Mouse (Mus musculus) neural tube, embryonic 15.5 days (tissue): ENCODE data around the gene Krtap6-5. TPM values are rescaled to one million over a fixed set of nuclear protein-coding genes. Genes with fewer than 3 reads are reported as not detected.
"Not testable (repeated sequence)": the region's sequence is repeated elsewhere in the genome, so short reads cannot be mapped to it uniquely, and the experiment has no call there.

Experiments used
- ATAC-seq: fragments of 200-750 bp; cut with Nextera tagmentation; 2 replicates; pipeline ENCODE4 v1.8.0; 2017; ENCODE audit warnings: mild to moderate bottlenecking, moderate TSS enrichment, moderate library complexity; ENCODE audit not compliant: low FRiP score
- H3K27ac ChIP-seq: fragments of 300-500 bp; sonication (generic); replicated peaks from 2 replicates; pipeline ENCODE4 v1.5.1; 2015; ENCODE audit warnings: mild to moderate bottlenecking, inconsistent platforms
- H3K27me3 ChIP-seq: fragments of 300-500 bp; sonication (generic); replicated peaks from 2 replicates; pipeline ENCODE4 v1.6.1; 2015; ENCODE audit warnings: inconsistent platforms
- H3K36me3 ChIP-seq: fragments of 300-500 bp; sonication (generic); 2 replicates; pipeline ENCODE4 v1.6.1; 2015; ENCODE audit warnings: inconsistent platforms
- H3K4me1 ChIP-seq: fragments of 300-500 bp; sonication (generic); 2 replicates; pipeline ENCODE4 v1.6.1; 2015; ENCODE audit warnings: inconsistent platforms
- H3K4me2 ChIP-seq: fragments of 300-500 bp; sonication (generic); 2 replicates; pipeline ENCODE4 v1.6.1; 2015; ENCODE audit warnings: inconsistent platforms, mild to moderate bottlenecking, moderate library complexity
- H3K4me3 ChIP-seq: fragments of 300-500 bp; sonication (generic); replicated peaks from 2 replicates; pipeline ENCODE4 v1.5.1; 2015; ENCODE audit warnings: mild to moderate bottlenecking, inconsistent platforms
- H3K9ac ChIP-seq: fragments of 300-500 bp; sonication (generic); replicated peaks from 2 replicates; pipeline ENCODE4 v1.6.1; 2015; ENCODE audit warnings: mild to moderate bottlenecking, inconsistent platforms
- H3K9me3 ChIP-seq: fragments of 300-500 bp; sonication (generic); replicated peaks from 2 replicates; pipeline ENCODE4 v1.6.1; 2016; ENCODE audit warnings: inconsistent platforms
- WGBS: fragments of 180-500 bp; shearing (Covaris S2); methylation state at CpG from one replicate; pipeline ENCODE4 v1.1.7; 2015; ENCODE audit warnings: mixed read lengths; 5-methylcytosine and 5-hydroxymethylcytosine counted together
- polyA plus RNA-seq: library from polyadenylated mRNA; unstranded; fragments of >200 nt; fragmentation: Nextera tagmentation; extraction: Ambion mirVana; gene quantifications from 2 replicates; pipeline ENCODE4 v1.2.1, GENCODE M21; 2015

The Krtap6-5 gene
- polyA plus RNA-seq, result not detected in 2 replicates

DNA sequence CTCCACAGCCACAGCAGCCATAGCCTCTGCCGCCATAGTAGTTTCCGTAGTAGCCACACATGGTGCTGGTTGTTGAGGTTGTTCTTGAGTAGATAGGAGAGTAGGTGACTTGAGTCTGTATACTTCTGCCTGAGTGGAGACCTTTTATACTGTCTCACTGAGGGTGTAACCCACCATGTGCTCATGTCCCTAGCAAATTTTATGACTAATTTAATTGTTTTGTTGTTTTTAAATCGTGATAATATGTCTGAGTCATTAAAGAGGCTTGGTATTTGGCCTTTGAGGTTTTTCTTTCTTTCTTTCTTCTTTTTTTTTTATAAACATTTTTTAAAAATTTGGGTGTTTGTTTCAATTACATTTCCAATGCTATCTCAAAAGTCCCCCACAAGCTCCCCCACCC, at the start of gene Krtap6-5:
Gene Krtap6-5, minus strand, starts transcription at position 101 of the 400 bp plus-strand sequence.
- Histone ChIP-seq H3K4me1 (no peaks in the 10 kb centered on the region), H3K9ac (no peak within 1 kb of the TSS), H3K27ac (no peak within 1 kb of the TSS), H3K9me3 (no peaks in the 10 kb centered on the region), H3K36me3 (no peaks in the 10 kb centered on the region), H3K4me2 (no peak within 1 kb of the TSS), H3K27me3 (no peaks in the 10 kb centered on the region), H3K4me3 (no peak within 1 kb of the TSS)
- WGBS, result 92% methylated on average over 3 of the region's 3 CpGs
- ATAC-seq, result no peak

- H3K4me2 ChIP-seq, H3K4me1 ChIP-seq, H3K9ac ChIP-seq, H3K36me3 ChIP-seq, H3K27me3 ChIP-seq, H3K9me3 ChIP-seq, H3K27ac ChIP-seq, H3K4me3 ChIP-seq, ATAC-seq: not testable (repeated sequence)
- 82% methylated on average over 2 of the region's 2 CpGs for WGBS
These were observed 23.4 kb upstream of the Krtap6-5 start for GRCm38 (mm10) chr16:89071041-89071440.

DNA sequence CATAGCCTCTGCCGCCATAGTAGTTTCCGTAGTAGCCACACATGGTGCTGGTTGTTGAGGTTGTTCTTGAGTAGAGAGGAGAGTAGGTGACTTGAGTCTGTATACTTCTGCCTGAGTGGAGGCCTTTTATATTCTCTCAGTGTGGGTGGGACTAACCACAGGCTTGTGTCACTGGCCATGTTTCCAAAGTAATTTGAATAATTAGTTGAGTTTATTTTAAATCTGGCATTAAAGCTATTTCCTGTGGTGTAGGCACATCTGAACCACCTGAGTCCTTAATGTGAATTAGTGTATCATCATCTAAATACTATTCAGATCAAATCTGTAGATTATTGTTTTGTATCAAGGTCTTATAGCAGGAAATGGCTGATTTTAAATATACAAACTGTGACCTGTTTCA, 16.2 kb upstream of the Krtap6-5 start, which contains the start of gene 1110025L11Rik:
Gene 1110025L11Rik, minus strand, starts transcription at position 101 of the 400 bp plus-strand sequence.
- not testable (repeated sequence) for H3K4me3 ChIP-seq, H3K9me3 ChIP-seq, H3K4me1 ChIP-seq, H3K27me3 ChIP-seq, H3K36me3 ChIP-seq, H3K4me2 ChIP-seq, H3K27ac ChIP-seq, ATAC-seq, H3K9ac ChIP-seq
- no CpG with 5 or more reads among the region's 2 CpGs for WGBS

- not testable (repeated sequence) for H3K4me2 ChIP-seq, H3K4me1 ChIP-seq, H3K27ac ChIP-seq, H3K9me3 ChIP-seq, H3K27me3 ChIP-seq, ATAC-seq, H3K4me3 ChIP-seq, H3K36me3 ChIP-seq, H3K9ac ChIP-seq
- 92% methylated on average over 2 of the region's 4 CpGs for WGBS
These were observed 6.3 kb downstream of the Krtap6-5 start, which contains the start of gene Gm10228 for GRCm38 (mm10) chr16:89041372-89041771. Gene Gm10228, minus strand, starts transcription at chr16:89041472.

DNA sequence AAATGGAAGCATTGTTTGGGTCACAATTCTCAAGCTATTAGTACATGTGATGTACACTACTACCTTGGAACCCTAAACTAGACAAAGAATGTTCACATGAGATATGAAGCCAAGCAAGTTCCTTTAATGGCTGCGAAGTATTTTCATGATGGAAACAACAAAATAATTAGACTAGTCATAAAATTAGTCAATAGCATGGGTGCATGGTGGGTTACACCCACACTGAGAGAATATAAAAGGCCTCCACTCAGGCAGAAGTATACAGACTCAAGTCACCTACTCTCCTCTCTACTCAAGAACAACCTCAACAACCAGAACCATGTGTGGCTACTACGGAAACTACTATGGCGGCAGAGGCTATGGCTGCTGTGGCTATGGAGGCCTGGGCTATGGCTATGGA, 16.3 kb downstream of the Krtap6-5 start, which contains the start of gene Krtap6-1:
Gene Krtap6-1, plus strand, starts transcription at position 301 of the 400 bp plus-strand sequence.
- not testable (repeated sequence) for H3K27ac ChIP-seq, H3K4me1 ChIP-seq, H3K9ac ChIP-seq, H3K27me3 ChIP-seq, ATAC-seq, H3K9me3 ChIP-seq, H3K36me3 ChIP-seq, H3K4me3 ChIP-seq, H3K4me2 ChIP-seq
- WGBS, result 93% methylated on average over 3 of the region's 3 CpGs

DNA sequence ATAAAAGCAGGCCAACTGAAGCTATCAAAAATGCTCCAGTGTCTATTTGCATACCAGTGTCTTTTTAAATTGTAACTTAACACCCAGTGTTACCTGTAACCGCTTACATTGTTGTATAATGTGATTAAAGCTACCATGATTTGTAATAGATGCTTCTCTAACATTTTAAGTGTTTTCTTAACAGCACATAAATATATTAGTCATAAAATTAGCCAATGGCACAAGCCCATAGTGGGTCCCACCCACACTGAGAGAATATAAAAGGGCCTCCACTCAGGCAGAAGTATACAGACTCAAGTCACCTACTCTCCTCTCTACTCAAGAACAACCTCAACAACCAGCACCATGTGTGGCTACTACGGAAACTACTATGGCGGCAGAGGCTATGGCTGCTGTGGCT, 32.7 kb downstream of the Krtap6-5 start, which contains the start of gene Gm10229:
Gene Gm10229, plus strand, starts transcription at position 301 of the 400 bp plus-strand sequence.
- not testable (repeated sequence) for H3K4me2 ChIP-seq, H3K9me3 ChIP-seq, H3K27me3 ChIP-seq, H3K27ac ChIP-seq, ATAC-seq, H3K36me3 ChIP-seq, H3K4me3 ChIP-seq, H3K9ac ChIP-seq, H3K4me1 ChIP-seq
- 96% methylated on average over 3 of the region's 3 CpGs for WGBS

- H3K27ac ChIP-seq, result no peak overlapping the region
- ATAC-seq, result no peak
- WGBS, result 98% methylated on average over 3 of the region's 3 CpGs
These were observed 33.7 kb downstream of the Krtap6-5 start for GRCm38 (mm10) chr16:89013973-89014372.

GRCm38 (mm10) chr16:89010659-89011058, 37.0 kb downstream of the Krtap6-5 start, which contains the start of gene Krtap22-2:
Gene Krtap22-2, minus strand, starts transcription at chr16:89010759.
- 80% methylated on average over 5 of the region's 5 CpGs for WGBS
- Histone ChIP-seq H3K4me1 (no peaks in the 10 kb centered on the region), H3K27ac (no peak within 1 kb of the TSS), H3K36me3 (no peaks in the 10 kb centered on the region), H3K9me3 (no peaks in the 10 kb centered on the region), H3K4me3 (no peak within 1 kb of the TSS), H3K27me3 (no peaks in the 10 kb centered on the region), H3K4me2 (no peak within 1 kb of the TSS), H3K9ac (no peak within 1 kb of the TSS)
- ATAC-seq, result no peak

More at GRCm38 (mm10) chr16:89013973-89014372, 33.7 kb downstream of the Krtap6-5 start:
- no peak overlapping the region for H3K4me2 ChIP-seq
- no peaks in the 10 kb centered on the region for H3K27me3 ChIP-seq
- H3K9ac ChIP-seq, result no peak overlapping the region
- no peaks in the 10 kb centered on the region for H3K9me3 ChIP-seq
- H3K36me3 ChIP-seq, result no peaks in the 10 kb centered on the region
- H3K4me3 ChIP-seq, result no peak overlapping the region
- no peaks in the 10 kb centered on the region for H3K4me1 ChIP-seq

Other genes with a start within 250 kb of the Krtap6-5 start
- gene Gm20741, start 235.7 kb downstream of the Krtap6-5 start, polyA plus RNA-seq, result not detected in 2 replicates
- gene Krtap15, start 227.7 kb downstream of the Krtap6-5 start, polyA plus RNA-seq, result not detected in 2 replicates
- gene Krtap14, start 221.7 kb downstream of the Krtap6-5 start, polyA plus RNA-seq, result not detected in 2 replicates
- not detected in 2 replicates for gene Krtap19-1, start 178.5 kb downstream of the Krtap6-5 start, polyA plus RNA-seq
- gene Krtap19-2, start 173.6 kb downstream of the Krtap6-5 start, polyA plus RNA-seq, result not detected in 2 replicates
- not detected in 2 replicates for gene Krtap19-3, start 169.8 kb downstream of the Krtap6-5 start, polyA plus RNA-seq
- gene Krtap19-4, start 162.8 kb downstream of the Krtap6-5 start, polyA plus RNA-seq, result not detected in 2 replicates
- gene Krtap19-5, start 151.4 kb downstream of the Krtap6-5 start, polyA plus RNA-seq, result not detected in 2 replicates
- not detected in 2 replicates for gene Krtap19-9b, start 115.6 kb downstream of the Krtap6-5 start, polyA plus RNA-seq
- gene Krtap16-3, start 85.0 kb downstream of the Krtap6-5 start, polyA plus RNA-seq, result not detected in 2 replicates
- not detected in 2 replicates for gene Krtap22-2, start 37.1 kb downstream of the Krtap6-5 start, polyA plus RNA-seq
- gene Gm10229, start 32.6 kb downstream of the Krtap6-5 start, polyA plus RNA-seq, result not detected in 2 replicates
- not detected in 2 replicates for gene Krtap6-1, start 16.2 kb downstream of the Krtap6-5 start, polyA plus RNA-seq
- gene Gm10228, start 6.4 kb downstream of the Krtap6-5 start, polyA plus RNA-seq, result not detected in 2 replicates
- not detected in 2 replicates for gene 1110025L11Rik, start 16.1 kb upstream of the Krtap6-5 start, polyA plus RNA-seq
- not detected in 2 replicates for gene Krtap6-3, start 36.1 kb upstream of the Krtap6-5 start, polyA plus RNA-seq
- gene Gm6358, start 93.0 kb upstream of the Krtap6-5 start, polyA plus RNA-seq, result not detected in 2 replicates
- gene Gm10061, start 103.2 kb upstream of the Krtap6-5 start, polyA plus RNA-seq, result not detected in 2 replicates
- not detected in 2 replicates for gene Gm9789, start 110.1 kb upstream of the Krtap6-5 start, polyA plus RNA-seq
- not detected in 2 replicates for gene Gm7735, start 121.6 kb upstream of the Krtap6-5 start, polyA plus RNA-seq
- not detected in 2 replicates for gene 1110057P08Rik, start 126.9 kb upstream of the Krtap6-5 start, polyA plus RNA-seq
- gene Krtap20-2, start 158.0 kb upstream of the Krtap6-5 start, polyA plus RNA-seq, result not detected in 2 replicates